Mouse (Mus musculus) CH12.LX (cell line): ENCODE results near the gene Gm10563. TPM values are rescaled to one million over a fixed set of nuclear protein-coding genes. Genes with fewer than 3 reads are reported as not detected.

Experiments
- DNase-seq: peaks from one replicate; pipeline ENCODE4 v3.0.0-alpha.2; 2013; ENCODE audit errors: extremely low read depth
- H3K27ac ChIP-seq: 2 replicates; pipeline ENCODE4 v1.5.1; 2012; ENCODE audit warnings: low read depth, mild to moderate bottlenecking, control low read depth, moderate library complexity; ENCODE audit not compliant: insufficient read depth
- H3K27me3 ChIP-seq: replicated peaks from 2 replicates; pipeline ENCODE3; 2012; ENCODE audit warnings: inconsistent platforms
- H3K36me3 ChIP-seq, 2 experiments: replicated peaks in 1 of 2; 2 replicates each; pipeline versions ENCODE3 to v1.6.1; 2012; ENCODE audit warnings: inconsistent platforms in 1 of 2, low read length in 1 of 2, mild to moderate bottlenecking in 1 of 2, mixed read lengths in 1 of 2, moderate library complexity in 1 of 2; ENCODE audit not compliant: control insufficient read depth in 1 of 2, insufficient read depth in 1 of 2
- H3K4me1 ChIP-seq, 2 experiments: 2 replicates each; pipeline ENCODE4 v1.6.1; 2012; ENCODE audit warnings: inconsistent platforms in 1 of 2, moderate library complexity in 1 of 2; ENCODE audit not compliant: insufficient read depth in 2 of 2, control insufficient read depth in 1 of 2
- H3K4me2 ChIP-seq: 2 replicates; pipeline ENCODE4 v1.6.1; 2012; ENCODE audit warnings: low read depth, mild to moderate bottlenecking, control low read depth; ENCODE audit not compliant: poor library complexity, insufficient read depth, severe bottlenecking
- H3K4me3 ChIP-seq, 3 experiments: fragments of 150-350 bp in 1 of 3; sonication (generic) in 1 of 3; replicated peaks in 1 of 3; 2 replicates each; pipeline versions ENCODE3 to v1.5.1; 2011 to 2012; ENCODE audit warnings: low read depth in 2 of 3, low read length in 2 of 3, mild to moderate bottlenecking in 2 of 3, moderate library complexity in 2 of 3, control low read depth in 1 of 3, improper control_type of control experiment in 1 of 3, inconsistent platforms in 1 of 3, mixed read lengths in 1 of 3; ENCODE audit not compliant: poor library complexity in 1 of 3
- H3K79me2 ChIP-seq: replicated peaks from 2 replicates; pipeline ENCODE4 v1.6.1; 2012; ENCODE audit warnings: mild to moderate bottlenecking, moderate library complexity; ENCODE audit not compliant: control insufficient read depth, poor library complexity, insufficient read depth, severe bottlenecking; ENCODE audit errors: extremely low read depth
- H3K9ac ChIP-seq: 2 replicates; pipeline ENCODE4 v1.6.1; 2012; ENCODE audit warnings: low read depth, mild to moderate bottlenecking, control low read depth, moderate library complexity; ENCODE audit not compliant: insufficient read depth
- H3K9me3 ChIP-seq: replicated peaks from 2 replicates; pipeline ENCODE3; 2012; ENCODE audit warnings: low read length, inconsistent platforms, mixed read lengths
- CHD1 ChIP-seq: IDR thresholded peaks from 2 replicates; pipeline ENCODE4 v1.6.1; 2012; ENCODE audit warnings: low read depth, low read length, improper control_type of control experiment, inconsistent platforms
- CTCF ChIP-seq, 2 experiments: IDR thresholded peaks in 1 of 2; conservative IDR thresholded peaks in 1 of 2; 2 replicates each; pipeline ENCODE4 v1.5.1; 2011 to 2012; ENCODE audit warnings: low read depth in 2 of 2, low read length in 2 of 2, improper control_type of control experiment in 1 of 2, inconsistent platforms in 1 of 2, mild to moderate bottlenecking in 1 of 2, moderate library complexity in 1 of 2
- E2F4 ChIP-seq: IDR thresholded peaks from 2 replicates; pipeline ENCODE4 v1.6.1; 2011; ENCODE audit warnings: low read depth, low read length, improper control_type of control experiment; ENCODE audit not compliant: insufficient replicate concordance
- ELF1 ChIP-seq: IDR thresholded peaks from 2 replicates; pipeline ENCODE4 v1.6.1; 2014; ENCODE audit warnings: low read depth, mild to moderate bottlenecking, inconsistent platforms, low read length, improper control_type of control experiment
- EP300 ChIP-seq: IDR thresholded peaks from 2 replicates; pipeline ENCODE4 v1.6.1; 2011; ENCODE audit warnings: low read length, improper control_type of control experiment
- ETS1 ChIP-seq: conservative IDR thresholded peaks from 2 replicates; pipeline ENCODE4 v1.6.1; 2012; ENCODE audit warnings: low read depth, mild to moderate bottlenecking, inconsistent platforms, low read length, improper control_type of control experiment, moderate library complexity
- GABPA ChIP-seq: IDR thresholded peaks from 2 replicates; pipeline ENCODE4 v1.6.1; 2012; ENCODE audit warnings: low read depth, low read length, improper control_type of control experiment, inconsistent platforms; ENCODE audit not compliant: insufficient replicate concordance
- HCFC1 ChIP-seq: IDR thresholded peaks from 2 replicates; pipeline ENCODE4 v1.6.1; 2012; ENCODE audit warnings: low read depth, mild to moderate bottlenecking, inconsistent platforms, low read length, improper control_type of control experiment
- IRF4 ChIP-seq: IDR thresholded peaks from 2 replicates; pipeline ENCODE4 v1.6.1; 2014; ENCODE audit warnings: low read depth, mild to moderate bottlenecking, inconsistent platforms, low read length, improper control_type of control experiment
- JUN ChIP-seq: IDR thresholded peaks from 2 replicates; pipeline ENCODE4 v1.6.1; 2011; ENCODE audit warnings: low read depth, mild to moderate bottlenecking, low read length, improper control_type of control experiment, moderate library complexity; ENCODE audit not compliant: insufficient read depth
- KAT2A ChIP-seq: IDR thresholded peaks from 2 replicates; pipeline ENCODE4 v1.6.1; 2012; ENCODE audit warnings: low read length, improper control_type of control experiment, inconsistent platforms; ENCODE audit not compliant: insufficient replicate concordance
- MAFK ChIP-seq: IDR thresholded peaks from 2 replicates; pipeline ENCODE4 v1.6.1; 2011; ENCODE audit warnings: low read length, improper control_type of control experiment; ENCODE audit not compliant: insufficient replicate concordance
- MEF2A ChIP-seq: IDR thresholded peaks from 2 replicates; pipeline ENCODE4 v1.6.1; 2014; ENCODE audit warnings: low read depth, mild to moderate bottlenecking, inconsistent platforms, low read length, improper control_type of control experiment, borderline replicate concordance
- MXI1 ChIP-seq: IDR thresholded peaks from 2 replicates; pipeline ENCODE4 v1.6.1; 2011; ENCODE audit warnings: mild to moderate bottlenecking, low read depth, low read length, improper control_type of control experiment
- NELFE ChIP-seq: IDR thresholded peaks from 2 replicates; pipeline ENCODE4 v1.6.1; 2011; ENCODE audit warnings: low read depth, low read length, improper control_type of control experiment
- NRF1 ChIP-seq: IDR thresholded peaks from 2 replicates; pipeline ENCODE4 v1.6.1; 2014; ENCODE audit warnings: low read depth, mild to moderate bottlenecking, inconsistent platforms, low read length, improper control_type of control experiment, moderate library complexity
- PAX5 ChIP-seq: IDR thresholded peaks from 2 replicates; pipeline ENCODE4 v1.6.1; 2012; ENCODE audit warnings: low read length, inconsistent platforms, mixed read lengths
- RAD21 ChIP-seq: IDR thresholded peaks from 2 replicates; pipeline ENCODE4 v1.6.1; 2011; ENCODE audit warnings: low read depth, mild to moderate bottlenecking, low read length, improper control_type of control experiment, moderate library complexity
- RCOR1 ChIP-seq: conservative IDR thresholded peaks from 2 replicates; pipeline ENCODE4 v1.6.1; 2012; ENCODE audit warnings: low read depth, mild to moderate bottlenecking, inconsistent platforms, low read length, improper control_type of control experiment
- TBP ChIP-seq: conservative IDR thresholded peaks from 2 replicates; pipeline ENCODE4 v1.6.1; 2011; ENCODE audit warnings: low read depth, low read length, improper control_type of control experiment
- USF2 ChIP-seq: conservative IDR thresholded peaks from 2 replicates; pipeline ENCODE4 v1.6.1; 2011; ENCODE audit warnings: low read depth, low read length, improper control_type of control experiment
- ZKSCAN1 ChIP-seq: IDR thresholded peaks from 2 replicates; pipeline ENCODE4 v1.6.1; 2012; ENCODE audit warnings: low read depth, inconsistent platforms, low read length, improper control_type of control experiment, borderline replicate concordance
- ZMIZ1 ChIP-seq: IDR thresholded peaks from 2 replicates; pipeline ENCODE4 v1.6.1; 2012; ENCODE audit warnings: low read depth, mild to moderate bottlenecking, inconsistent platforms, low read length, improper control_type of control experiment
- ZNF384 ChIP-seq: IDR thresholded peaks from 2 replicates; pipeline ENCODE4 v1.6.1; 2012; ENCODE audit warnings: low read depth, low read length, improper control_type of control experiment, inconsistent platforms
- dilution Hi-C: fragments of 300-500 bp; cut with MboI; formaldehyde crosslinking; loops from 2 replicates; pipeline ENCODE4 v1.14.3; 2020; ENCODE audit warnings: low sequenced_read_pairs; ENCODE audit not compliant: extremely low pct_unique_long_range_greater_than_20kb, extremely low pct_ligation_motif_present
- in situ Hi-C: fragments of 300-500 bp; cut with MboI; formaldehyde crosslinking; loops from 3 replicates; pipeline ENCODE4 v1.14.3; 2019; ENCODE audit warnings: low sequenced_read_pairs, low pct_ligation_motif_present, low pct_unique_long_range_greater_than_20kb, mixed read lengths
- polyA plus RNA-seq: library from polyadenylated mRNA; unstranded; fragments of >175 nt; gene quantifications from 2 replicates; pipeline ENCODE4 v1.2.1, GENCODE M21; 2012; ENCODE audit warnings: low read depth; ENCODE audit not compliant: insufficient read length
- total RNA-seq, 2 experiments: library from RNA; depleted of rRNA; stranded (reverse); fragments of 300-350 nt in 1 of 2; fragments of >200 nt in 1 of 2; gene quantifications; 2 replicates each; pipeline ENCODE4 v1.2.3; 2012 to 2014

The Gm10563 gene
- total and polyA plus RNA-seq, 3 experiments: not detected

GRCm38 (mm10) chr4:155654183-155654455 lies 8.9 kb upstream of the Gm10563 start:
- no peak overlapping the region for H3K27ac ChIP-seq

DNA sequence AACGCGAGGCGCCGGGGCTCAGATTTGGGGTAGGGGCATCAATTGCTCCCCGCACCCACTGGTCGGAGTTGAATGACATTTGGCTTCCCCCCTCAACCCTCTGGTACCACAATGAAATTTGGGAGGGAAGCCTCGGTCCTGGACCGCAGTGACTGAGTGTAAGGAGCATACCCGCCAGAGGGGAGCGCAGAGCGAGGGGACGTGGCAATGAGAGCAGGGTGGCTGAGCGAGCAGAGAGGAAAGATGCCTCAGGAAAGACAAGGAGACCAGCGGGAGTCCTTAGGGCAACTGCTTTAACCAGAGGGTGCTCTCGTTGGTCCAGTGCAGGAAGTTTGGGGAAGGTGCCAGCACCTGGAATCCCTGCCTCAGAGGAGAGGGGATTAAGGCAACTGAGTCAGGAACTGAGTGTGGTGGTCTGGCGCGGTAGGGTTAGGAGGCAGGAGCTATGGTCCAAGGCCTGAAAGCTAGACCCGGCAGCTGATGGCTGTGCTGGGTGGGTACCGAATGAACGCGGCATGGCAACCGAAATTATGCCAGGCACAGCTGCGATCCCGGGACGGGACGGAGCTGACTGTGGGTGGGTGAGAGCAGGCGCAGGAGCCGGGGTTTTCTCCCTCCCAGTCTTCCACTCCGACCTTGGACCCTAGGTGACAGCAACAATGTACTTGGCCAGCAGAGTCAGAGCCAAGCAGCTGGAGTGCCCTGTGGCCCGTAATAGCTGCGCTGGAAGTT lies 8.4 kb upstream of the Gm10563 start:
- Histone ChIP-seq H3K27me3 (no peaks in the 10 kb centered on the region), H3K4me3 (no peak overlapping the region), H3K27ac (no peak overlapping the region), H3K4me2 (no peak overlapping the region), H3K36me3 (peaks cover 96 to 100% of the 10 kb centered on the region in 2 experiments), H3K9ac (no peak overlapping the region), H3K9me3 (no peaks in the 10 kb centered on the region), H3K79me2 (no peaks in the 10 kb centered on the region), H3K4me1 (peaks cover 3 to 5% of the 10 kb centered on the region in 2 experiments; a peak in 3 of 4 replicates)
- in situ Hi-C loops (no loop called here), dilution Hi-C loops (no loop called here)
- no peak for DNase-seq
- TF ChIP-seq NELFE (no peak), MAFK (no peak), USF2 (no peak), MEF2A (no peak), ZMIZ1 (no peak), KAT2A (no peak), CHD1 (no peak), RAD21 (no peak), IRF4 (no peak), NRF1 (no peak), RCOR1 (no peak)

More at GRCm38 (mm10) chr4:155654183-155654455, 8.9 kb upstream of the Gm10563 start:
- DNase-seq: no peak
- H3K36me3 ChIP-seq: peaks cover 96 to 100% of the 10 kb centered on the region in 2 experiments
- no peaks in the 10 kb centered on the region for H3K27me3 ChIP-seq
- peaks cover 3 to 5% of the 10 kb centered on the region in 2 experiments; a peak in 3 of 4 replicates for H3K4me1 ChIP-seq
- H3K9me3 ChIP-seq: no peaks in the 10 kb centered on the region
- H3K4me2 ChIP-seq: no peak overlapping the region
- dilution Hi-C loops (no loop called here), in situ Hi-C loops (no loop called here)
- H3K4me3 ChIP-seq: no peak overlapping the region
- no peak overlapping the region for H3K9ac ChIP-seq
- no peaks in the 10 kb centered on the region for H3K79me2 ChIP-seq
- no peak for TF ChIP-seq TBP
- no peak for TF ChIP-seq ZKSCAN1
- TF ChIP-seq RCOR1: no peak
- no peak for TF ChIP-seq PAX5
- no peak for TF ChIP-seq E2F4
- no peak for TF ChIP-seq HCFC1
- no peak for TF ChIP-seq ELF1
- TF ChIP-seq ZNF384: no peak
- TF ChIP-seq CTCF (conservative IDR thresholded peaks at IDR 0.05 in 1 of 2, IDR thresholded peaks at IDR 0.05 in 1 of 2; ENCODE audit: low read depth in 2 of 2, low read length in 2 of 2): no peak
- no peak for TF ChIP-seq EP300
- TF ChIP-seq MXI1: no peak
- no peak for TF ChIP-seq ETS1
- no peak for TF ChIP-seq JUN
- no peak for TF ChIP-seq GABPA
